In the genomic region with DNA sequence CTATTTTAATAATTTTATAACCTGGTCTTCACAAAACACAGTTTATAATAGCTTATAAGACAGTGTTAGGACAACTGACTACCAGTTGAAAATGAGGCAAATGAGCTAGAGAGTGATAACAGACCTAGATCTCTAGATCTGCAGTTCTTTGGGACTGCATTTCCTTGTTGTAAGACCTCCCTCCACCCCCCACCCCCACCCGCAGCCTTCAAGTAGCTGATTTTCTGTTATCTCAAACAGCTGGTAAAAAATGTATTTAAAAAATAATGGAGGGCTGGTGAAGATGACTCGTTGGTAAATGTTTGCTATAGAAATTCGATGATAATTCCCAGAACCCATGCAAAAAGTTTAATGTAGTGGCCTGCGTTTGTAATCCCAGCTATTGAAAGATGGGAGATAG, we compare ENCODE assay signal across 31 mouse cellular contexts.
"Had no signal": no experiment of that assay in that cellular context is flagged by ENCODE, and none has a peak within 500 bp of the region (broad histone marks: within the 10 kb centered on the region; RNA-seq: fewer than 3 reads in every experiment).

No protein-coding gene starts in this region.

- H3K27me3 ChIP-seq: heart, embryonic 12.5 days; heart, embryonic 13.5 days; heart, embryonic 15.5 days; hindbrain, embryonic 12.5 days; hindbrain, embryonic 13.5 days; hindbrain, embryonic 15.5 days; intestine, embryonic 15.5 days; kidney, embryonic 15.5 days had no signal

- H3K36me3 ChIP-seq: hindbrain, embryonic 12.5 days; hindbrain, embryonic 15.5 days; intestine, embryonic 15.5 days had no signal

- H3K9ac ChIP-seq: heart, embryonic 12.5 days; heart, embryonic 13.5 days; heart, embryonic 15.5 days; hindbrain, embryonic 12.5 days; hindbrain, embryonic 13.5 days; hindbrain, embryonic 14.5 days; hindbrain, embryonic 15.5 days; intestine, embryonic 15.5 days; kidney, embryonic 15.5 days had no signal

- H3K27ac ChIP-seq: heart, embryonic 10.5 days; heart, embryonic 13.5 days; heart, embryonic 15.5 days; hindbrain, embryonic 10.5 days; hindbrain, embryonic 12.5 days; hindbrain, embryonic 13.5 days; hindbrain, embryonic 14.5 days; hindbrain, embryonic 15.5 days; hindbrain, postnatal 0 days; intestine, embryonic 15.5 days; kidney, embryonic 15.5 days; kidney, postnatal 0 days; layer of hippocampus, adult 2 months; left cerebral cortex, adult 2 months had no signal

- H3K4me1 ChIP-seq: heart, embryonic 10.5 days; heart, embryonic 12.5 days; heart, embryonic 13.5 days; heart, embryonic 15.5 days; hindbrain, embryonic 10.5 days; hindbrain, embryonic 12.5 days; hindbrain, embryonic 13.5 days; hindbrain, embryonic 15.5 days; intestine, embryonic 15.5 days; kidney, embryonic 15.5 days had no signal

- H3K4me3 ChIP-seq: heart, embryonic 10.5 days; heart, embryonic 12.5 days; heart, embryonic 13.5 days; heart, embryonic 15.5 days; hindbrain, embryonic 10.5 days; hindbrain, embryonic 12.5 days; hindbrain, embryonic 13.5 days; hindbrain, embryonic 15.5 days; intestine, embryonic 15.5 days; kidney, embryonic 15.5 days; layer of hippocampus, adult 2 months; left cerebral cortex, adult 2 months had no signal

- DNase-seq: heart, postnatal 10 days; heart, postnatal 14 days; heart, postnatal 36 days; heart, postnatal 4 days; kidney, adult 11 months; kidney, adult 18-20 months; kidney, adult 2 months; kidney, adult 8-10 months; kidney, adult 9 months; kidney, postnatal 10 days; kidney, postnatal 14 days; kidney, postnatal 25 days; kidney, postnatal 36 days; kidney, postnatal 4 days; layer of hippocampus, adult 9-11 months; layer of hippocampus, postnatal 36 days had no signal

- H3K9me3 ChIP-seq: heart, embryonic 10.5 days; heart, embryonic 12.5 days; heart, embryonic 15.5 days; hindbrain, embryonic 12.5 days; hindbrain, embryonic 13.5 days; hindbrain, embryonic 15.5 days; intestine, embryonic 15.5 days; kidney, embryonic 15.5 days had no signal
